Mouse (Mus musculus): ENCODE data around the gene Stk11. TPM values are rescaled to one million over a fixed set of nuclear protein-coding genes. Genes with fewer than 3 reads are reported as not detected.
A peak's percentile ranks its signal among the peaks of the same experiment; 100 is the strongest.

The Stk11 gene
- total and polyA plus RNA-seq, 2 experiments from 2014 or later: 15.0 to 86.4 TPM

DNA sequence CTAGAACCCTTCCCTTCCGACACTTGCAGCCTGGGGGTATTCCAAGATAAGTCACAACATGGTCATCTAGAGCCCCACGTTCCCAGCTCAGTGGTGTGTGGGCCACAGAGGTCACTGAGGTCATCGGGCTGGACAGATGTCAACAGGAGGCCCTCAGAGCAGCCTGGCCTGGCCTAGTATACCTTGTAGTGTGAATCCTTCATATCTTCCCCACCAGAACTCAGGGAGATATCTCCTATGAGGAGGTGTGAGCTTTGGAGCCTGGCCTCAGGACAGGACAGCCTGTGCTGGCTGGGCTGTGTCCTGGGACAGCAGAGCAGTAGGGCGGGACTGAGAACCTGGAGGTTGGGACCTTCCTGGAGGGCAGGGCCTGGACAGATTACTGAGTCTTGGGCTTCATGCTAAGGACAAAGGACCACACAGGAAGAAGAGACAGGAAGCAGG, 31.0 kb downstream of the Stk11 start:
- WGBS: 77% methylated on average over 4 of the region's 4 CpGs
- Histone ChIP-seq H3K4me1 (ENCODE audit: insufficient read depth, low read length) (peaks cover 6% of the 10 kb centered on the region; the same call in 1 of the 2 replicates), H3K9me3 (ENCODE audit: low read length) (no peaks in the 10 kb centered on the region), H3K27ac (peak overlapping the region; percentile 96; the same call in 1 of the 2 replicates), H3K36me3 (ENCODE audit: insufficient read depth, low read length) (peaks cover 9% of the 10 kb centered on the region), H3K27me3 (ENCODE audit: insufficient read depth, low read length) (no peaks in the 10 kb centered on the region), H3K9ac (replicated peaks; ENCODE audit: low read length) (0 out of 2 replicates have a peak overlapping the region, but pooled peaks have one; percentile 13), H3K4me3 (ENCODE audit: low read length) (no peak overlapping the region), H3K4me2 (ENCODE audit: low read depth, low read length) (no peak overlapping the region)
- TF ChIP-seq CTCF (IDR thresholded peaks at IDR 0.05; ENCODE audit: low read depth): no peak
- ATAC-seq (no peak), DNase-seq (ENCODE audit: low spot score) (no peak)

DNA sequence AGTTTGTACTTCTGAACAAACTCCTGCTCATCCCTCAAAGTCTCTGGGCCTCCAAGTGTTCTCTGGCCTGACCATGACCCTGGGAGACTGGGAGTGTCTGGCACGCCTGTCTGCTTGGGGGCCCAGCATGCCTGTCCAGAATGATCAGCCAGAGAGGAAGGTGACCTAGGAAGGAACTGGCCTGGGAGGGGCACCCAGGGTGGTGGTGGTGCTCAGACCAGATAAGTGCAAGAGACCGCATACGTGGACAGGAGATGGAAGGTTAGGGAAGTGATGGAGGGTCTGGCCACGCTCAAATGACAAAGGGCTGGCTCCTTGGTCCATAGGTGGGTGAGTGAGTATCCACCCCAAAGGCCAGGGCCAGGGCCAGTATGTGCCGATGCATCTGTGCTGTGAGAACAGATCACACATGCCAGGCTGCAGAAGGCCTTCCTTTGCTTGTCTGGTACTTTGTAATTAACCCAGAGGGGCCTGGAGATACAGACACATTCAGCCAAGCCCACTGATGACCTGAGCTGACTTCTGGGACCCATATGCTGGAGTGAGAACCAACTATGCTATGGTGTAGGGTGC, 31.6 kb downstream of the Stk11 start:
- H3K36me3 ChIP-seq (ENCODE audit: insufficient read depth, low read length): peaks cover 9% of the 10 kb centered on the region
- peaks cover 12% of the 10 kb centered on the region; the same call in 1 of the 2 replicates for H3K4me1 ChIP-seq (ENCODE audit: insufficient read depth, low read length)
- no peaks in the 10 kb centered on the region for H3K9me3 ChIP-seq (ENCODE audit: low read length)
- no peaks in the 10 kb centered on the region for H3K27me3 ChIP-seq (ENCODE audit: insufficient read depth, low read length)
- no peak for TF ChIP-seq CTCF (IDR thresholded peaks at IDR 0.05; ENCODE audit: low read depth)
- ATAC-seq (no peak), DNase-seq (ENCODE audit: low spot score) (no peak)
- H3K4me2 ChIP-seq (ENCODE audit: low read depth, low read length): peak overlapping the region; percentile 80; the same call in 1 of the 2 replicates
- WGBS: 71% methylated on average over 5 of the region's 5 CpGs
- peak overlapping the region; percentile 96 for H3K27ac ChIP-seq
- no peak overlapping the region for H3K9ac ChIP-seq (replicated peaks; ENCODE audit: low read length)
- H3K4me3 ChIP-seq (ENCODE audit: low read length): no peak overlapping the region

DNA sequence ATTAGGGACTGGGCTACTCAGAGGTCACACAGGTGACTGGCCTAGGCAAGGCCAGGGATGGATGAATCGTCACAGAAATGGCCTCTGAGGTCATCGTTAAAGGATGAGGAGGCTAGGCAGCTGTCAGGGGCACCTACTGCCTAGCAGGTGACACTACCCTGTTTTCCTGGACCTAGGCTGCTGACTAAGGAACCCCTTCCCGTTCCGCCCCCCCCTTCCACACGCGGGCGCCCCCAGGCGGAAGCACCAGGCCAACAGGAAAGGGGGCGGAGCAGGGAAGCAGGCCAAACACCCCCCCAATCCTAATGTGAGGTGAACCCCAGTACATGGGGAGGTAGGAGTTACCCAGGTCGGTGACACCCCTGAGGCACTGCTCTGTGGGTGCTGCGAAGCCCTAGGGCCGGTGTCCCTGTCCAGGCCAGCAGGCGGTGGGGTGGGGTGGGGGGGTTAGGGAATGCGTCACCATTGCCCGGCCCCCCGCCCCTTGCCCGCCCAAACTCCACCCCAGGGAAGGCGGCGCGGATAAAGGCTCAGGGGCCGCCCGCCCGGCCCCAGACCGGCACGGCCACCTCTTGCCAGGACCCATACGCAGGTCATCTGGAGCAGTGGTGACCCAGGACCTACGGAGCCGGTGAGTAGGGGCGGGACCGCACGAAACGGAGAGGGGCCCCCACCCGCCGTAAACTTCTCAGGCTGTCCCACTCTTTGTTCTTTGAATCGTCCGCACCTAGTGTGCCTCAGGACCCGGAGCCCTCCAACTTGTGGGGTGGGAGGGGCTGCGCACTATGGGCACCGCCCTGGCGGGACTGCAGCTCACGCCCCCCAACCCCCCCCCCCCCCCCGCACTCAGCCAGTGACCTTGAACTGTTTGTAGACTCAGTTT, 32.4 kb downstream of the Stk11 start, which contains the start of gene Midn:
Midn (plus strand) TSS at position 554 of the 883 bp plus-strand sequence.
- Histone ChIP-seq H3K4me1 (ENCODE audit: insufficient read depth, low read length) (peaks cover 16% of the 10 kb centered on the region; the same call in 1 of the 2 replicates), H3K27ac (peak within 1 kb of the TSS; percentile 96), H3K27me3 (ENCODE audit: insufficient read depth, low read length) (no peaks in the 10 kb centered on the region), H3K9me3 (ENCODE audit: low read length) (no peaks in the 10 kb centered on the region), H3K4me3 (ENCODE audit: low read length) (peak within 1 kb of the TSS; percentile 97), H3K4me2 (ENCODE audit: low read depth, low read length) (peak within 1 kb of the TSS; percentile 80), H3K9ac (replicated peaks; ENCODE audit: low read length) (peak within 1 kb of the TSS; percentile 89), H3K36me3 (ENCODE audit: insufficient read depth, low read length) (peaks cover 9% of the 10 kb centered on the region)
- peak; percentile 13 for ATAC-seq
- WGBS: 1% methylated on average over 38 of the region's 42 CpGs
- TF ChIP-seq CTCF (IDR thresholded peaks at IDR 0.05; ENCODE audit: low read depth): peak; percentile 68
- peak; percentile 77 for DNase-seq (ENCODE audit: low spot score)

DNA sequence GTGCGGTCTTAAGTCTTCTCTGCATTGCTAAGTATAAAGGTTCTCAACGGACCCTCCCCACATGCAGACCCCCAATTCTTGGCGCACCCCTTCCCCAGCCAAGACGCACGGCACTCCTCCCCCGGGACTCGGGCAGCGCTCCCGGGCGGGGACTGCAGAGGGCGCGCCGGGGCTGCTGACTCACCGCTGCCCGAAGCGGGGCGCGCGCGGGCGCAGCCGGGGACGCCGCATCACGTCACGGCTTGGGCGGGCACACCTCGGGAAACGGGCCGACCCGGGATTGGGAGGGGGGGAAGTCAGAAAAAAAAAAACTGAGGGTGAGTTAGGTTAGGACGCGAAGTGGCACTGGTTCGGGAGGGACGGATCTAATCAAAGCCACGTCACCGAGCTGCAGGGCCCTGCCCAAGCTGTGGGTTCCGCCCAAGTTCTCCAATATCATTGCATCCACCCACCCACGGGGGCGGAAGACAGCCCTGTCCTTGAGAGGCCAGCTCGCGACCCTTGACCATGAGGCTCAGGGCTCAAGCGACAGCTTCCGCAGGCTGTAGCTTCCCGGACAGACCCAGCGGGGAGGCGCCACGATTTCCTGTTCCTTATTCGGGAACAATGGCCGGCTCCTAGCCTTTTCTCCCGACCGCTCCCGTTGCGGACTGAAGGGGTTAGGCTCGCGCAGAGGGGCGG, 33.1 kb downstream of the Stk11 start:
- H3K27me3 ChIP-seq (ENCODE audit: insufficient read depth, low read length): no peaks in the 10 kb centered on the region
- ATAC-seq (peak; percentile 48), DNase-seq (ENCODE audit: low spot score) (peak; percentile 97)
- H3K4me1 ChIP-seq (ENCODE audit: insufficient read depth, low read length): peaks cover 19% of the 10 kb centered on the region; the same call in 1 of the 2 replicates
- peaks cover 14% of the 10 kb centered on the region for H3K36me3 ChIP-seq (ENCODE audit: insufficient read depth, low read length)
- no peaks in the 10 kb centered on the region for H3K9me3 ChIP-seq (ENCODE audit: low read length)
- peak overlapping the region; percentile 96 for H3K27ac ChIP-seq
- peak overlapping the region; percentile 97 for H3K4me3 ChIP-seq (ENCODE audit: low read length)
- H3K9ac ChIP-seq (replicated peaks; ENCODE audit: low read length): peak overlapping the region; percentile 89
- H3K4me2 ChIP-seq (ENCODE audit: low read depth, low read length): peak overlapping the region; percentile 80
- WGBS: under 1% methylated on average over 56 of the region's 57 CpGs
- peak; percentile 51 for TF ChIP-seq CTCF (IDR thresholded peaks at IDR 0.05; ENCODE audit: low read depth)

DNA sequence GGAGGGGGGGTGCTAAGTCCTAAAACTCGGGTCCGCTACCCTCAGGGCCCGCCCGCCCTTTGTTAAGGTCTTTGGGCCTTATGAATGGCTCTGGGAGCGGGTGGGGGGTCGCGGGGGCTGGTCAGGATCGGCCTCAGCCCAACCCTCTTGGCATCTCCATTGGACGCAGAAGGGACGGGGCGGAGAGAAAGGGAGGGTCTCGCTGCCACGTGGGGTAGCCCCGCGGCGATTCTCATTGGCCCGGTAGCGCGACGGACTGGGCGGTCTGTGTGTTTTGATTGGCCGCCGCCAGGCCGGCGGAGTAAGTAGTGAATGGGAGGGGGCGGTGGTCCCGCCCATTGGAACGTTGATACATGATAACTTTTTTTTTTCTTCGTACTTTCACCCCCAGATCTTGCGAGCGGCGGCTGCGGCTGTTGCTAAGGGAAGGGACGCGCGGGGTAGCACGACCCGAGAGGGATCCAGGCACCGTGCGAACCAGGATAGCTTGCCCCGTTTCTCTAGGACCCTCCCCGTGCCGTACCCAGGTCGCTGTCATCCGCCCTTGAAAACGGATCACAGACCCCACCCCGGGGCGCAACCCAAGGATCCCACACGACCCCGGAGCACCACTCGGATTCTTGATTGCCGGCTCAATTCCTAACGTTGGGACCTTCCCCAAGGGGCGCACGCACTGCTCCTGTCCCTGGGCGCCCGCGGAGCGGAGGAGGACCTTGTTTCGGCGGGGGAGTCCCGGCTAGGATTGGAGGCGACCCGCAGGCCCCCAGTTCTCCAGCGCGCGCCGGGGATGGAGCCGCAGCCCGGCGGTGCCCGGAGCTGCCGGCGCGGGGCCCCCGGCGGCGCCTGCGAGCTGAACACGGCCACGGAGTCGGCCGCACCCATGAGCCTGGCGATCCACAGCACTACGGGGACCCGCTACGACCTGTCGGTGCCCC, 34.0 kb downstream of the Stk11 start:
- H3K4me3 ChIP-seq (ENCODE audit: low read length): peak overlapping the region; percentile 97
- under 1% methylated on average over 83 of the region's 88 CpGs for WGBS
- DNase-seq (ENCODE audit: low spot score): peak; percentile 99
- no peaks in the 10 kb centered on the region for H3K9me3 ChIP-seq (ENCODE audit: low read length)
- H3K4me1 ChIP-seq (ENCODE audit: insufficient read depth, low read length): peaks cover 19% of the 10 kb centered on the region; the same call in 1 of the 2 replicates
- H3K27ac ChIP-seq: peak overlapping the region; percentile 96
- H3K9ac ChIP-seq (replicated peaks; ENCODE audit: low read length): peak overlapping the region; percentile 99
- peak overlapping the region; percentile 89 for H3K4me2 ChIP-seq (ENCODE audit: low read depth, low read length)
- H3K36me3 ChIP-seq (ENCODE audit: insufficient read depth, low read length): peaks cover 18% of the 10 kb centered on the region
- peak; percentile 86 for ATAC-seq
- H3K27me3 ChIP-seq (ENCODE audit: insufficient read depth, low read length): no peaks in the 10 kb centered on the region
- TF ChIP-seq CTCF (IDR thresholded peaks at IDR 0.05; ENCODE audit: low read depth): peak; percentile 22

Data from hindbrain, postnatal 0 days (tissue).